Mouse (Mus musculus): Measurements from ENCODE around the gene Fosb. TPM values are rescaled to one million over a fixed set of nuclear protein-coding genes. Genes with fewer than 3 reads are reported as not detected.
A peak's percentile ranks its signal among the peaks of the same experiment; 100 is the strongest.

The Fosb gene
- total and polyA plus RNA-seq, 2 experiments from 2014 or later: 0.10 to 0.80 TPM

DNA sequence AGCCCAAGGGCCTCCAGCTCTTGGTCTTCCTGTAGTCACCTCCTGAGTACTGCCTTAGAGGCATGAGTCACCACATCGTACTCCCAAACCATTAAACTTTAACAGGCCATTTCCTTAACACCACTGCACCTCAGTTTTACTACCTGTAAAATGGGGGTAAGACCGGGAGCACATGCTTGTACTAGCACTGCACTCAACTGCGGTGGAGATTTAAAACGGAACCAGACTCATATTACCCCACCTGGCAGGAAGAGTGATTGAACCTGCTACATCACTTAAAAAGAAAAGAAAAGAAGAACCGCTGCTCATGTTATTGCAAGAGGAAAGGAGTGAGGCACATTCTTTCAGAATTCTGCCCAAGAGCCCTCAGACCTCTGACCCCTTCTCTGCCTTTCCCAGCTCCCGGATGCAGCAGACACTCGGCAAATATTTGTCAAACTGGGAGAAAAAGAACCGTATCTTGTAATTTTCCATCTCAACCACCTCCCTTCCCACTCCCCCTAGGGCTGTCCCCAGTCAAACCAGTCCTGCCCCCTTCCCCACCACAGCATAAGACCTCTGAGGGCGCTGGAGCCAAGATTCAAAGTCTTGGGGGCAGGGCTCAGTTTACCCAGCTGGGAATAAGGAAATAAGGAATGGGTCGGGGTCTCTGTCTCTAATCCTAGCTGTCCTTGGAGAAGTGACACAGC, 40.7 kb downstream of the Fosb start:
- no peak for TF ChIP-seq CTCF (IDR thresholded peaks at IDR 0.05; ENCODE audit: low read depth)
- no peak for TF ChIP-seq EP300 (IDR thresholded peaks at IDR 0.05; ENCODE audit: low read depth)
- Histone ChIP-seq H3K4me2 (ENCODE audit: low read depth, low read length) (peak overlapping the region; percentile 100), H3K4me1 (ENCODE audit: control insufficient read depth, insufficient read depth) (peaks cover 44% of the 10 kb centered on the region), H3K36me3 (replicated peaks; ENCODE audit: control insufficient read depth, insufficient read depth, low read length) (peaks cover 21% of the 10 kb centered on the region), H3K9me3 (replicated peaks; ENCODE audit: control insufficient read depth, low read length) (no peaks in the 10 kb centered on the region), H3K27ac (ENCODE audit: low read depth) (peak overlapping the region; percentile 96), H3K27me3 (ENCODE audit: control insufficient read depth, insufficient read depth, low read length) (no peaks in the 10 kb centered on the region), H3K9ac (replicated peaks; ENCODE audit: low read depth, low read length) (peak overlapping the region; percentile 84), H3K4me3 (ENCODE audit: low read depth, low read length) (peak overlapping the region; percentile 99)
- peak; percentile 34 for DNase-seq (ENCODE audit: low spot score)
- ATAC-seq (ENCODE audit: insufficient read depth, low read depth): 0 out of 2 replicates have a peak, but pooled peaks have one; percentile 6
- WGBS: 35% methylated on average over 10 of the region's 10 CpGs

DNA sequence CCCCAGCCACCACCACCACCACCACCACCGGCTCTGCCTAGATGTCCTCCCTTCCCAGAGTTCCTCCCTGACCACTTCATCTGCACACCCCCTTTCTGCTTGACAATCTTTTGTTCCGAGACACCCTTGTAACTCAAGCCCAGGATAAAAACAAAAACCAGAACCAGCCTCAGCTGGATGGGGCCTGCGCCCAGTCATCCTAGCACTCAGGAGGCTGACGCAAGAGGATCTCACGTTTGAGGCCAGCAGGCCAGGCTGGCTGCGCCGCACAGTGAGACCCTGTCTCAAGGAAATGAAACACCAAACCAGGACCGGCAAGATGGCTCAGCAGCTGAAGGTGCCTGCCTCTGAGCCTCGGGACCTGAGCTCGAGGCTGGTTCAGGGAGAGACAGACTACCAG, 42.8 kb downstream of the Fosb start:
- TF ChIP-seq EP300 (IDR thresholded peaks at IDR 0.05; ENCODE audit: low read depth) (no peak), CTCF (IDR thresholded peaks at IDR 0.05; ENCODE audit: low read depth) (no peak)
- H3K4me1 ChIP-seq (ENCODE audit: control insufficient read depth, insufficient read depth): peaks cover 38% of the 10 kb centered on the region
- no peak overlapping the region for H3K4me3 ChIP-seq (ENCODE audit: low read depth, low read length)
- 36% methylated on average over 10 of the region's 10 CpGs for WGBS
- no peaks in the 10 kb centered on the region for H3K27me3 ChIP-seq (ENCODE audit: control insufficient read depth, insufficient read depth, low read length)
- H3K4me2 ChIP-seq (ENCODE audit: low read depth, low read length): 0 out of 2 replicates have a peak overlapping the region, but pooled peaks have one; percentile 1
- H3K9me3 ChIP-seq (replicated peaks; ENCODE audit: control insufficient read depth, low read length): no peaks in the 10 kb centered on the region
- DNase-seq (ENCODE audit: low spot score): no peak
- no peak overlapping the region for H3K9ac ChIP-seq (replicated peaks; ENCODE audit: low read depth, low read length)
- no peak for ATAC-seq (ENCODE audit: insufficient read depth, low read depth)
- peaks cover 38% of the 10 kb centered on the region for H3K36me3 ChIP-seq (replicated peaks; ENCODE audit: control insufficient read depth, insufficient read depth, low read length)
- H3K27ac ChIP-seq (ENCODE audit: low read depth): peak overlapping the region; percentile 57; the same call in 1 of the 2 replicates

DNA sequence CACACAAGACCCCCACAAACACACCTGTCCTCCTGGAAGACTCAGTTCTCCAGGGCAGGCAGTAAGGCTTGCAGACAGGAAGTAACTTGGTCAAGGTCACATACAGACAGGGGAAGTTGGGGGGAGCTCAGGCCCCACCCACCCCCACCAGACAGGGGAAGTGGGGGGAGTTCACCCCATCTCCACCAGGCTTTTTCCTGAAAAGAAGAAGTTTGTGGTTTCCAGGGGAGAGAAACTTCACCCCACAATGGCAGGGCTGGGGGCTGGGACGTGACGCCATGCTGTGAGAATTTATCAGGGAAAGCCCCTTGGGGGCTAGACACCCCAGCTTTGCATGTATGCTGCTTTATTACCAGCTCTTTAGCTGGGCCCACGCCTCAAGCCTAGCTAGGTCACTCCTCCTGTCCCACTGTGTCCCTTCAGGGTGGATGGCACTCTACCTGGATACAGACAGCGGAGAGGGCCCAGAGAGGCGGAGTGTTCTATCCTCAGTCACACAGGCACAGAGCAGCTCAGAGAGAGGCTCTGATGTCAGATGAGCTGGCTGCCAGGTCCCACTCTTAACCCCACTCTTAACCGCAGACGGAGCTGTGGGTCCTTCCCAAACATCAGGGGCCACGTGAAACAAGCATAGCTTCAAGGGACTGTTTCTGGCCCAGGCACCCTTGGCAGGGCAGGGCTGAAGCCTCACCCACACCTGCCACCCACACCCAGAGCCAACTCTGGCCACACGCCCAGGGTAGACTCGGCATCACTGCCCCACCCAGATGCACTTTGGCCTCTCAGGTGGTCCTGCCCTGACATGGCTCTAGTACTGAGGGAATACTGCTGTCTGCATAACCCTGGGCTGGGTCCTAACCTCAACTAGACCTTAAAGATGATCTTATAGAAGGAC, 43.7 kb downstream of the Fosb start:
- H3K9ac ChIP-seq (replicated peaks; ENCODE audit: low read depth, low read length): 0 out of 2 replicates have a peak overlapping the region, but pooled peaks have one; percentile 5
- DNase-seq (ENCODE audit: low spot score): no peak
- 47% methylated on average over 10 of the region's 10 CpGs for WGBS
- no peaks in the 10 kb centered on the region for H3K9me3 ChIP-seq (replicated peaks; ENCODE audit: control insufficient read depth, low read length)
- H3K4me2 ChIP-seq (ENCODE audit: low read depth, low read length): no peak overlapping the region
- H3K27ac ChIP-seq (ENCODE audit: low read depth): 0 out of 2 replicates have a peak overlapping the region, but pooled peaks have one; percentile 21
- peaks cover 45% of the 10 kb centered on the region for H3K36me3 ChIP-seq (replicated peaks; ENCODE audit: control insufficient read depth, insufficient read depth, low read length)
- no peak overlapping the region for H3K4me3 ChIP-seq (ENCODE audit: low read depth, low read length)
- H3K27me3 ChIP-seq (ENCODE audit: control insufficient read depth, insufficient read depth, low read length): no peaks in the 10 kb centered on the region
- peaks cover 36% of the 10 kb centered on the region for H3K4me1 ChIP-seq (ENCODE audit: control insufficient read depth, insufficient read depth)
- no peak for ATAC-seq (ENCODE audit: insufficient read depth, low read depth)
- no peak for TF ChIP-seq CTCF (IDR thresholded peaks at IDR 0.05; ENCODE audit: low read depth)
- TF ChIP-seq EP300 (IDR thresholded peaks at IDR 0.05; ENCODE audit: low read depth): no peak

DNA sequence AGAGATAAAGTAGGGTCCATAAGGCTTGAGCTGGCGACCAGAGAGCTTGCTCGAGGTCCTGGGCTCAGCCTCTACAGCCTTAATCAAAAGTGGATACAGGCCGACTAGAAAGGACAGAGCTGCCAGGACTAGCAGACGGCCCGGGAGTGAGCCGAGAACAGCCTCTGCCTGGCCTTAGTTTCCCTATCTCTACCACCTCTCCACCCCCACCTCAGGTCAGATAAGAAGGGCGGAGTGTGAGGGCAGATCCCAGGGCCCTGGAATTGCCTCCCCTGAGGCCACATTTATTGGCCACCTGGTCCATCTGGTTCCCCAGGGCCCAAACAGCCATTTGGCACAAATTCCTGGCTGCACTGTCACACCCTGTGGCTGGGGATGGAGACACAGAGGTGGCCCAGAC, 44.7 kb downstream of the Fosb start:
- Histone ChIP-seq H3K36me3 (replicated peaks; ENCODE audit: control insufficient read depth, insufficient read depth, low read length) (peaks cover 55% of the 10 kb centered on the region), H3K9ac (replicated peaks; ENCODE audit: low read depth, low read length) (no peak overlapping the region), H3K4me2 (ENCODE audit: low read depth, low read length) (no peak overlapping the region), H3K27me3 (ENCODE audit: control insufficient read depth, insufficient read depth, low read length) (no peaks in the 10 kb centered on the region), H3K9me3 (replicated peaks; ENCODE audit: control insufficient read depth, low read length) (no peaks in the 10 kb centered on the region), H3K4me1 (ENCODE audit: control insufficient read depth, insufficient read depth) (peaks cover 36% of the 10 kb centered on the region), H3K27ac (ENCODE audit: low read depth) (peak overlapping the region; percentile 21; the same call in 1 of the 2 replicates), H3K4me3 (ENCODE audit: low read depth, low read length) (no peak overlapping the region)
- WGBS: 28% methylated on average over 7 of the region's 7 CpGs
- ATAC-seq (ENCODE audit: insufficient read depth, low read depth): no peak
- TF ChIP-seq EP300 (IDR thresholded peaks at IDR 0.05; ENCODE audit: low read depth): no peak
- TF ChIP-seq CTCF (IDR thresholded peaks at IDR 0.05; ENCODE audit: low read depth): no peak
- no peak for DNase-seq (ENCODE audit: low spot score)

DNA sequence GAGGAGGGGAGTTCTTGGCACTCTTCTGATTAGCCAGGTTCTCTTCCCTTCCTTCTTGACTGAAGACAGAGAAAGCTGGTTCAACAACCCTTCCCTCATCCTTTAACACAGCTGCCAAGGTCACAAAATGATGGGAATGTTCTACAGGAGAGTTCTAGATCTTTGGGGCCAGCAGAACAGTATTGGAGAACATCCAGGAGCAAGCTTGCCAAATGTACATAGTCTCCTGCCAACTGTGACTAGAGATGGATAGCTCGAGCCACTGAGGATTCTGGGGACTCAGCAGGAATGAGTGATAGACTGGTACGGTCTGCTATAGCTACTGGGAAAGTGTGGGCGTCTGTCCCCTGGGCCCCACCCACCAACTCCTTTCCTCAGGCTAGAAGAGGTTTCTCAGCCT, 51.5 kb downstream of the Fosb start:
- H3K36me3 ChIP-seq (replicated peaks; ENCODE audit: control insufficient read depth, insufficient read depth, low read length): peaks cover 88% of the 10 kb centered on the region
- no peak overlapping the region for H3K4me3 ChIP-seq (ENCODE audit: low read depth, low read length)
- H3K27ac ChIP-seq (ENCODE audit: low read depth): no peak overlapping the region
- DNase-seq (ENCODE audit: low spot score) (no peak), ATAC-seq (ENCODE audit: insufficient read depth, low read depth) (no peak)
- H3K4me2 ChIP-seq (ENCODE audit: low read depth, low read length): no peak overlapping the region
- no peaks in the 10 kb centered on the region for H3K27me3 ChIP-seq (ENCODE audit: control insufficient read depth, insufficient read depth, low read length)
- no peaks in the 10 kb centered on the region for H3K4me1 ChIP-seq (ENCODE audit: control insufficient read depth, insufficient read depth)
- no peak for TF ChIP-seq EP300 (IDR thresholded peaks at IDR 0.05; ENCODE audit: low read depth)
- TF ChIP-seq CTCF (IDR thresholded peaks at IDR 0.05; ENCODE audit: low read depth): no peak
- H3K9me3 ChIP-seq (replicated peaks; ENCODE audit: control insufficient read depth, low read length): no peaks in the 10 kb centered on the region
- WGBS: 40% methylated on average over 3 of the region's 3 CpGs
- no peak overlapping the region for H3K9ac ChIP-seq (replicated peaks; ENCODE audit: low read depth, low read length)
